Mouse (Mus musculus) CD4-positive naive resting alpha-beta T cell, adult 57 days (primary cell): ENCODE results near the gene Rexo4. TPM values are rescaled to one million over a fixed set of nuclear protein-coding genes. Genes with fewer than 3 reads are reported as not detected.

ENCODE experiments used
- total RNA-seq: library from RNA; stranded (reverse); gene quantifications from one replicate; pipeline ENCODE4 v1.2.4, GENCODE M21; 2023

Rexo4 gene
- 72.2 TPM for total RNA-seq

DNA sequence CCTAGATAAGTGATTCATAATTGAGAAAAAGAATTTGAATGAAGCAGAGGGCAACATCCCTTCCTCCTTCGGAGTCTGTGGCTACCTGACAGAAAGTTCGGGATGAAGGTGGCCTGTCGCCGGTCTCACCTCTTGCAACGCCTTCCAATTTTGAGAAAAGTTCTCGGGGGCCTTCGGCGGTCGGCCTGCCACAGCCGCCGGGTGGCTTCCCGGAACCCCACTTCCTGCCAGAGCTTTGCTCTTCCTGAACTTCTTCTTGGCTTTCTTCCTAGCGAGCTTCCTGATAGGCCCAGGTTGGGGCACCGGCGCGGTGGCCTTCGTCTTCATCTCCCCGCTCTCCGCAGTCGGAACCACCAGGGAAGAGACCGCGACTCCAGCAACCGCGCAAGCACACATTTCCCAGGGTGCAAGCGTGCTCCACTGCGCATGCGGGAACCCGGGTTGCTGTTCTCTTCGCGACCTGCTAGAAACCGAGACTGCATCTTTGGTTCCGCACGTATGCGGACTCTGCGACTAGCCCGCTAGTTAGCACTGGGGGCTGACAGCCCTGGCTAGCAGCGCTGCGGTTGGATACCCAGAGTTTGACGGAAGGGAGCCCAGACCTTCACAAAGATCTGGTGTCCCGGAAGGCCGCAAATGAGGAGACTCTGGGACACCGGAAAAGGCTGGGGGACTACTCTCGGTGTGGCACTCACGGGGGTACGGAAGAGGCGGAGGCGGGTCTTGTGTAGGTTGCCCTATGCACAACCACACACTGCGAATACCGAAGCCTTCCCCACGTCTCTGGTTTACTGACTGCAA is at the start of gene Rexo4:
Rexo4 (minus strand) TSS at position 464 of the 801 bp plus-strand sequence.

DNA sequence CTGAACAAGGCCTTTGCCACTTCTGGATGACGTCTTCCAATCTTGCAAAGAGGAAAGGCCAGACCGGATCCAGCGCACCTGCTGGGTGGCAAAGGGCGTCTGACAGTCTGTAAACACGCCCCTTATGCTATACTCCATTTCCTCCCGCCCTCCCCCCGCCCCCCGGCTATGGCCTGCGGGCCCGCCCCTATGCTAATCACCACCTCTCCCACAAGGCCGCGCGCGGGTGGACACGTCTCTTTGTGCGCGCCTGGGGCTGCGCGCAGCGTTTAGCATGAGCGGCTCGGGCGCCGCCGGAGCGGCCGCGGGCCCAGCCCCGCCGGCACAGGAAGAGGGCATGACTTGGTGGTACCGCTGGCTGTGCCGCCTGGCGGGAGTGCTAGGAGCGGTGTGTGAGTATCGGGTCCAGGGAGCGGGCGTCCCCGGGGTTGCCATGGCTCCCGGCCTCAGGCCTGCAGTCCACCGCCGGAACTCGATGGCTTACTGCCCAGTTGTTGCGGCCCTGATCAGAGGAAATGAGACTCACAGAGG is 45.6 kb upstream of the Rexo4 start, which contains the start of gene Cacfd1:
Cacfd1 (plus strand) TSS at position 213 of the 531 bp plus-strand sequence.

DNA sequence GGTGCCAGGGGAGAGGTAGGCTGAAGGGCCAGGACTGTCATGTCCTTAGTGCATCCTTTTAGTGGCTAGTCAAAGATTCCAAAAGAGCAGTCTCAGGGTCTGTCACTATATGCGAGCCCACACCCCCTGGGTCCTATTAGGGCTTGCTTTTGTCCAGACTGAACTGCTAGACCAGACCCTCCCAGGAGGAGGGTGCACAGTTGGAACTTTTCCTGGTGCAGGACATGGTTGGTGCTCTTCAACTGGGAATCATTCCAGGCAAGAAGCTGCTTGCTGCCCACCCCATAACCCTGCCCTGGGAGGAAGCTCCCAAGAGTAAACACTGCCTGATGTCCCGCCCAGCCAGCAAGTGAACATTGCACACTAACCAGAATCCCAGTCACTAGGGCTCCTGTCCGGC is 8.9 kb upstream of the Rexo4 start, which contains the start of gene Adamts13:
Adamts13 (plus strand) TSS at position 301 of the 400 bp plus-strand sequence.

DNA sequence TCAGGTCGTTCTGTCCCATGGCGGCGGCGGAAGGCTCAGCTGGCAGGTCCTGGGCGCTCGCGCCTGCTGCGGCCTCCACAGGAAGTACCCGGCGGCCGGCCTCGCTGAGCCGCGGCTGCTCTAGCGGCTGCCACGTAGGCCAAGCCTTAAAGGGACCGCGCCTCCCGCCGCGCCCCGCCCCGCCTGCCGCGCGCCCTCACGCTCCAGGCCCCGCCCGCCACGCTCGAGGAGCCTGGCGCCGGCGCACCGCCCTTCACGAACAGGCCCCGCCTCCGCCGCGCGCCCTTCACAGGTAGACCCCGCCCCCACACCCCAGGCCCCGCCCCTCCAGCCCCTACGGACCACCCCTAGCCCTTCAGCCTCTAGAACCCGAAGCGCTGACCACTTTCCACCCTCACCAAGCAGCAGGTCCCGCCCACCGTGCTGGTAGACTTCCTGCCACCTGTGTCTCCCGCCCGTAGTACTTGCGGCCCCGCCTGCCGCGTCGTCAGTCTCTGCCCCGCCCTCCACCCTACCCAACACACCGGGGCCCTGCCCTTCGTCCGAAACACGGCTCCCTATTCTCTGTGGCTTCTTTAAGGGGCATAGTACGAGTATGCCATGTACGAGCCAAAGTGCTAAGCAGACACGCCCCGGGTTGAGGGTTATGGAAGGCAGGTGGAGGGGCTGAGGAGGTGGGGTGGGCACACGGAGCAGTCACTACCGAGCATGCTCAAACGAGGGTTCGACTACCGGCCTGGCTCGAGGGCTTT is 30.7 kb downstream of the Rexo4 start, which contains the start of the genes Surf4 and Stkld1:
Surf4 (minus strand) TSS at position 625 of the 752 bp plus-strand sequence.
Stkld1 (plus strand) TSS at position 744 of the 752 bp plus-strand sequence.

DNA sequence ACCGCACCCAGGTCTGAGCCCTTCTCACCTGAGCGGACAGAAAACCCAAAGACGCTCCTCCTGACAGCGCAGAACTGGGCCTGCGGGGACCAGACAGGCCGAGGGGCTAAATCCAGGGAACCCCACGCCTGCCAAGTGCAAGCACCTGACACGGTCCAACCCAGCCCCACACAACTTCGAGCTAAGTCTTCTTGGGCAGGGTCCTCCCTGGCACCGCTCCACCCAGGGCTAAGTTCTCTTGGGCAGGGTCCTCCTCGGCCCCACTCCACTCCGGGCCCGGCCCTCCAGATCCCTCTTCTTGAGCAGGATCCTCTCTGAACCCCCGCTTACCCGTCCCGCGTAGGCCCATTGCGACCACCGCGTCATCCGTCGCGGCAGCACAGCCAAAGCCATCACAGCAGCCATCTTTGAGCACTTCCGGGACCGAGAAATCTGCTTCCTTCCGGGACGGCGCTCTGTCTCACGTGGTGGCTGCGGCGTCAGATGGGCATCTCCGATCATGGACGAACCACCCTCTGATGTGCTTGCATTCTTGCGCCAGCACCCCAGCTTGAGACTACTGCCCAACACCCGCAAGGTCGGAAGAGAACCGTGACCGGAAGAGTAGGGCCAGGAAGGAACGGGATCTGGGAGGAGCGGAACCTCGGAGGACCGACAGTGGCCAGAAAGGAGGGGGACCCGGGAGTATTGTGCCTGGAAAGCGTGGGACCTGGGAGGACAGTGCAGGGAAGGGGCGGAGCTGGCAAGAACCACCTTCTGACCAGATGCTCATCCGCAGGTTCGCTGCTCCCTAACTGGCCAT is 48.1 kb downstream of the Rexo4 start, which contains the start of the genes Surf2 and Surf1:
Surf2 (plus strand) TSS at position 441 of the 802 bp plus-strand sequence.
Surf1 (minus strand) TSS at position 604 of the 802 bp plus-strand sequence.

DNA sequence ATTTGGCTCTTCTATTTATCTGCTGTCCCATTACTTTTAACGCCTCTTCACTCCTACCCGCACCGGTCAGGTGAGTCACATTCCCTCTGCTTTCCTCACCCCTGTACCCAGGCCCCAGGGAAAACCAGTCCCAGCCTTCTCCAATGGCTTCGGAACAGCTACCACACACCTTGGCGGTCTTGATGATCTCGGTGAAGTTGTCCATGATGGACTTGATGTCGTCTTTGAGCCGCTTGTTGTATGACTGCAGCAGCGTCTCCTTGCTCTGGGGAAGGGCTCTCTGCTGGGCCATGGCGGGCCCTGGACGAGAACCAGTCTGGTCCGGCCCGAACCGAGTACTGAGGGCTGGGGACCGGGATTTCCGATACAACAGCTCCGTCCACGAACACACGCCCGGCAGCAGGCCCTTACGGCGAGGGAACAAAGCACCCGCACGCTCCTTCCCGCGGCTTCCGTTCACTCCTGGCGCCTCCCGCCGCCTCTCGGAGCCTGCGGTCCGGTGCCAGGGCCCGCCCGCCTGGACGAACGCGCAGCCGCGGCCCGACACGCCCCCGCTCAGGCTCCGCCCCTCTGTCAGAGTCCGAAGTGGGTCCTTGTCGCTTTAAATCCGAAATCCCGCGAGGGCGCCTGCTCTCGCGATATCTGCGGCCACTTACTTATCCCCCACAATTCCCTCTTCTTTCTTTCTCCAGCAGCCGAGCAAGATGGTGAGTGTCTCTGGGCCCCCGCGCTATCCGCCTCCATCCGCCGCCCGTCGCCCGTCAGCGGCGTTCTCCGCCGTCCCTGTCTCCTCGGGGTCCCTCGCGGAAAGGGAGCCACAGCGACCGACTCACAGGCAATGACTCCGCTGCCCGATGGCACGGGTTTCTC is 53.8 kb downstream of the Rexo4 start, which contains the start of the genes Med22 and Rpl7a:
Med22 (minus strand) TSS at position 554 of the 870 bp plus-strand sequence.
Rpl7a (plus strand) TSS at position 641 of the 870 bp plus-strand sequence.

Other genes starting within 250 kb of the Rexo4 start
- not detected for gene Abo, start 99.4 kb downstream of the Rexo4 start, total RNA-seq
- gene Surf6, start 61.5 kb downstream of the Rexo4 start, total RNA-seq, result 59.3 TPM
- 20.6 TPM for gene Med22, start 53.7 kb downstream of the Rexo4 start, total RNA-seq
- gene Rpl7a, start 53.6 kb downstream of the Rexo4 start, total RNA-seq, result 873 TPM
- 42.9 TPM for gene Surf2, start 48.0 kb downstream of the Rexo4 start, total RNA-seq
- gene Surf1, start 47.9 kb downstream of the Rexo4 start, total RNA-seq, result 67.4 TPM
- gene Surf4, start 30.5 kb downstream of the Rexo4 start, total RNA-seq, result 75.3 TPM
- gene Stkld1, start 30.3 kb downstream of the Rexo4 start, total RNA-seq, result not detected
- not detected for gene Adamts13, start 9.0 kb upstream of the Rexo4 start, total RNA-seq
- 37.2 TPM for gene Cacfd1, start 45.5 kb upstream of the Rexo4 start, total RNA-seq
- gene Slc2a6, start 63.6 kb upstream of the Rexo4 start, total RNA-seq, result 1.6 TPM
- gene Mymk, start 107.8 kb upstream of the Rexo4 start, total RNA-seq, result not detected
- gene Adamtsl2, start 115.0 kb upstream of the Rexo4 start, total RNA-seq, result 0.59 TPM
- 0.18 TPM for gene Fam163b, start 178.1 kb upstream of the Rexo4 start, total RNA-seq
- gene Dbh, start 200.8 kb upstream of the Rexo4 start, total RNA-seq, result not detected